Mouse (Mus musculus): ENCODE measurements at regions not wholly inside any gene's neighbourhood (a gene's known extent, or its start where the extent isn't known, plus 50 kb on each side); places are given as distances from the start of the nearest gene placed in this dataset.
"Not testable (repeated sequence)": the region's sequence is repeated elsewhere in the genome, so short reads cannot be mapped to it uniquely, and the experiment has no call there.

GRCm38 (mm10) chr4:22914886-22915285 lies 426.7 kb upstream of the Pou3f2 start:
- H3K4me2 ChIP-seq, result no peak overlapping the region
- no peak overlapping the region for H3K9ac ChIP-seq
- no peaks in the 10 kb centered on the region for H3K4me1 ChIP-seq
- no peaks in the 10 kb centered on the region for H3K27me3 ChIP-seq (replicated peaks)
- no peak overlapping the region for H3K27ac ChIP-seq
- 67% methylated on average over 5 of the region's 5 CpGs for WGBS
- H3K36me3 ChIP-seq, result no peaks in the 10 kb centered on the region
- no peaks in the 10 kb centered on the region for H3K9me3 ChIP-seq
- no peak overlapping the region for H3K4me3 ChIP-seq (replicated peaks)
- no peak for ATAC-seq (ENCODE audit: insufficient read depth, low FRiP score, low read depth)

- WGBS, result 92% methylated on average over 4 of the region's 4 CpGs
- H3K27ac ChIP-seq, result no peak overlapping the region
- no peaks in the 10 kb centered on the region for H3K27me3 ChIP-seq (replicated peaks)
- no peaks in the 10 kb centered on the region for H3K9me3 ChIP-seq
- no peaks in the 10 kb centered on the region for H3K4me1 ChIP-seq
- ATAC-seq (ENCODE audit: insufficient read depth, low FRiP score, low read depth), result no peak
- H3K9ac ChIP-seq, result no peak overlapping the region
- H3K4me2 ChIP-seq, result no peak overlapping the region
- no peaks in the 10 kb centered on the region for H3K36me3 ChIP-seq
- no peak overlapping the region for H3K4me3 ChIP-seq (replicated peaks)
These were observed 404.5 kb upstream of the Pou3f2 start for GRCm38 (mm10) chr4:22892694-22893046.

- Histone ChIP-seq H3K27me3 (replicated peaks) (no peaks in the 10 kb centered on the region), H3K36me3 (no peaks in the 10 kb centered on the region), H3K9ac (no peak overlapping the region), H3K4me3 (replicated peaks) (no peak overlapping the region), H3K9me3 (no peaks in the 10 kb centered on the region), H3K4me2 (no peak overlapping the region), H3K4me1 (no peaks in the 10 kb centered on the region), H3K27ac (no peak overlapping the region)
- 58% methylated on average over 3 of the region's 3 CpGs for WGBS
- ATAC-seq (ENCODE audit: insufficient read depth, low FRiP score, low read depth), result no peak
These were observed 404.0 kb upstream of the Pou3f2 start for GRCm38 (mm10) chr4:22891974-22892693.

GRCm38 (mm10) chr4:22880692-22881091 lies 392.5 kb upstream of the Pou3f2 start:
- no peak overlapping the region for H3K4me2 ChIP-seq
- H3K4me1 ChIP-seq, result no peaks in the 10 kb centered on the region
- ATAC-seq (ENCODE audit: insufficient read depth, low FRiP score, low read depth), result no peak
- no peaks in the 10 kb centered on the region for H3K27me3 ChIP-seq (replicated peaks)
- WGBS, result 57% methylated on average over 7 of the region's 7 CpGs
- no peaks in the 10 kb centered on the region for H3K9me3 ChIP-seq
- no peak overlapping the region for H3K9ac ChIP-seq
- no peaks in the 10 kb centered on the region for H3K36me3 ChIP-seq
- no peak overlapping the region for H3K4me3 ChIP-seq (replicated peaks)
- H3K27ac ChIP-seq, result no peak overlapping the region

- Histone ChIP-seq H3K9me3 (no peaks in the 10 kb centered on the region), H3K9ac (no peak overlapping the region), H3K4me3 (replicated peaks) (no peak overlapping the region), H3K36me3 (no peaks in the 10 kb centered on the region), H3K27ac (no peak overlapping the region), H3K4me1 (no peaks in the 10 kb centered on the region), H3K4me2 (no peak overlapping the region), H3K27me3 (replicated peaks) (no peaks in the 10 kb centered on the region)
- 67% methylated on average over 3 of the region's 3 CpGs for WGBS
- no peak for ATAC-seq (ENCODE audit: insufficient read depth, low FRiP score, low read depth)
These were observed 387.2 kb upstream of the Pou3f2 start for GRCm38 (mm10) chr4:22875392-22875791.

GRCm38 (mm10) chr4:22836124-22836445 lies 347.9 kb upstream of the Pou3f2 start:
- Histone ChIP-seq H3K9me3 (no peaks in the 10 kb centered on the region), H3K4me1 (no peaks in the 10 kb centered on the region), H3K27ac (no peak overlapping the region), H3K36me3 (no peaks in the 10 kb centered on the region), H3K9ac (no peak overlapping the region), H3K4me2 (peak overlapping the region; percentile 30), H3K27me3 (replicated peaks) (no peaks in the 10 kb centered on the region), H3K4me3 (replicated peaks) (no peak overlapping the region)
- 43% methylated on average over 7 of the region's 7 CpGs for WGBS
- no peak for ATAC-seq (ENCODE audit: insufficient read depth, low FRiP score, low read depth)

GRCm38 (mm10) chr4:22835381-22836123 lies 347.4 kb upstream of the Pou3f2 start:
- Histone ChIP-seq H3K9ac (no peak overlapping the region), H3K4me3 (replicated peaks) (no peak overlapping the region), H3K4me2 (peak overlapping the region; percentile 30), H3K4me1 (no peaks in the 10 kb centered on the region), H3K27ac (no peak overlapping the region), H3K27me3 (replicated peaks) (no peaks in the 10 kb centered on the region), H3K36me3 (no peaks in the 10 kb centered on the region), H3K9me3 (no peaks in the 10 kb centered on the region)
- WGBS, result 9% methylated on average over 9 of the region's 9 CpGs
- ATAC-seq (ENCODE audit: insufficient read depth, low FRiP score, low read depth), result no peak

GRCm38 (mm10) chr4:22833851-22834440 lies 345.8 kb upstream of the Pou3f2 start:
- ATAC-seq (ENCODE audit: insufficient read depth, low FRiP score, low read depth), result no peak
- no peaks in the 10 kb centered on the region for H3K9me3 ChIP-seq
- H3K27me3 ChIP-seq (replicated peaks), result no peaks in the 10 kb centered on the region
- no peak overlapping the region for H3K9ac ChIP-seq
- H3K27ac ChIP-seq, result no peak overlapping the region
- no peak overlapping the region for H3K4me3 ChIP-seq (replicated peaks)
- H3K4me1 ChIP-seq, result no peaks in the 10 kb centered on the region
- 67% methylated on average over 1 of the region's 1 CpGs for WGBS
- H3K36me3 ChIP-seq, result no peaks in the 10 kb centered on the region
- no peak overlapping the region for H3K4me2 ChIP-seq

GRCm38 (mm10) chr4:22803665-22804064 lies 315.5 kb upstream of the Pou3f2 start:
- no peak overlapping the region for H3K4me2 ChIP-seq
- ATAC-seq (ENCODE audit: insufficient read depth, low FRiP score, low read depth), result no peak
- H3K36me3 ChIP-seq, result no peaks in the 10 kb centered on the region
- H3K27ac ChIP-seq, result no peak overlapping the region
- 21% methylated on average over 3 of the region's 3 CpGs for WGBS
- no peaks in the 10 kb centered on the region for H3K4me1 ChIP-seq
- H3K9me3 ChIP-seq, result no peaks in the 10 kb centered on the region
- no peak overlapping the region for H3K4me3 ChIP-seq (replicated peaks)
- no peak overlapping the region for H3K9ac ChIP-seq
- H3K27me3 ChIP-seq (replicated peaks), result no peaks in the 10 kb centered on the region

GRCm38 (mm10) chr4:22792826-22793225 lies 304.7 kb upstream of the Pou3f2 start:
- ATAC-seq (ENCODE audit: insufficient read depth, low FRiP score, low read depth), result no peak

GRCm38 (mm10) chr4:22787866-22788265 lies 299.7 kb upstream of the Pou3f2 start:
- Histone ChIP-seq H3K9me3 (no peaks in the 10 kb centered on the region), H3K9ac (no peak overlapping the region), H3K27me3 (replicated peaks) (no peaks in the 10 kb centered on the region), H3K36me3 (no peaks in the 10 kb centered on the region), H3K4me1 (no peaks in the 10 kb centered on the region), H3K4me2 (no peak overlapping the region), H3K4me3 (replicated peaks) (no peak overlapping the region), H3K27ac (no peak overlapping the region)
- WGBS, result 71% methylated on average over 3 of the region's 3 CpGs
- ATAC-seq (ENCODE audit: insufficient read depth, low FRiP score, low read depth), result no peak

More at GRCm38 (mm10) chr4:22792826-22793225, 304.7 kb upstream of the Pou3f2 start:
- Histone ChIP-seq H3K27me3 (replicated peaks) (no peaks in the 10 kb centered on the region), H3K9me3 (no peaks in the 10 kb centered on the region), H3K27ac (no peak overlapping the region), H3K9ac (no peak overlapping the region), H3K4me2 (no peak overlapping the region), H3K4me3 (replicated peaks) (no peak overlapping the region), H3K4me1 (no peaks in the 10 kb centered on the region), H3K36me3 (no peaks in the 10 kb centered on the region)
- WGBS, result 68% methylated on average over 1 of the region's 1 CpGs

- H3K4me2 ChIP-seq; H3K27me3 ChIP-seq (replicated peaks); H3K9ac ChIP-seq; H3K36me3 ChIP-seq; H3K27ac ChIP-seq; H3K9me3 ChIP-seq; ATAC-seq (ENCODE audit: insufficient read depth, low FRiP score, low read depth); H3K4me3 ChIP-seq (replicated peaks); H3K4me1 ChIP-seq: not testable (repeated sequence)
- WGBS, result 87% methylated on average over 4 of the region's 4 CpGs
These were observed 274.9 kb upstream of the Pou3f2 start for GRCm38 (mm10) chr4:22763026-22763425.

All from stomach, embryonic 15.5 days (tissue).